Mouse (Mus musculus): ENCODE results near the gene Adam17. TPM values are rescaled to one million over a fixed set of nuclear protein-coding genes. Genes with fewer than 3 reads are reported as not detected.
A peak's percentile ranks its signal among the peaks of the same experiment; 100 is the strongest.
"Not testable (repeated sequence)": the region's sequence is repeated elsewhere in the genome, so short reads cannot be mapped to it uniquely, and the experiment has no call there.

The Adam17 gene
- polyA plus RNA-seq, 1 experiment from 2014 or later: 40.4 TPM

DNA sequence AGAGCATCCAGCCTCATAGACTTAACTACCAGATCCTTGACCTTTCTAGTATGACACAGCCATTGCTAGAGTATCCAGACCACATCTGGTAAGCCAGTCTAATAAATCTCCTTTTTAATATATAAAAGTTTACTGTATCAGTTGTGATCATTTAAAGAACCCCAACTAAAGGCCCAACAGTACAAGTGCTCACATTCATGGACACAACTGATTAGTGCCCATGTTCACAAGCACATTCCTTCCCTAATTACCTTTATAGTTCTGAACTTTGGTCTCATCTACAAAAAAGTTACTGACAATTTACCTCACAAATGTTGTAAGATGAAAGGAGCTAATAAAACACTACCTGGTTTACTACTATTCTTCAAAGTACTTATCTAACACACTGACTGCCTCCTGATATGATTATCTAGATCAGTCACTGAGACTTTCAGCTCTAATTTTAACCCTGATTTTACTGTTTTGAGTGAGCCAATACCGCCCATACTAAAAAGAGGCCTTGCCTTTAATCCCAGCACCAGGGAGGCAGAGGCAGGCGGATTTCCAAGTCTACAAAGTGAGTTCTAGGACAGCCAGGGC, 35.4 kb upstream of the Adam17 start:
- 99% methylated on average over 2 of the region's 2 CpGs for WGBS
- H3K27ac ChIP-seq (ENCODE audit: low read length): no peak overlapping the region
- no peak overlapping the region for H3K4me2 ChIP-seq (replicated peaks; ENCODE audit: low read depth, low read length)
- peaks cover 47% of the 10 kb centered on the region for H3K36me3 ChIP-seq (ENCODE audit: control insufficient read depth, insufficient read depth, low read length)
- no peaks in the 10 kb centered on the region for H3K27me3 ChIP-seq (ENCODE audit: control insufficient read depth, insufficient read depth, low read length)
- no peaks in the 10 kb centered on the region for H3K4me1 ChIP-seq (ENCODE audit: control insufficient read depth, insufficient read depth, low read length)
- H3K9me3 ChIP-seq (ENCODE audit: control insufficient read depth, low read depth, low read length): no peaks in the 10 kb centered on the region
- H3K9ac ChIP-seq (replicated peaks; ENCODE audit: low read depth, low read length): no peak overlapping the region
- no peak overlapping the region for H3K4me3 ChIP-seq (ENCODE audit: low read depth, low read length)
- ATAC-seq (ENCODE audit: insufficient number of reproducible peaks, insufficient read depth, low FRiP score, low read depth): no peak

GRCm38 (mm10) chr12:21402771-21403170, 29.3 kb upstream of the Adam17 start:
- Histone ChIP-seq H3K4me3 (ENCODE audit: low read depth, low read length) (no peak overlapping the region), H3K27me3 (ENCODE audit: control insufficient read depth, insufficient read depth, low read length) (no peaks in the 10 kb centered on the region), H3K9ac (replicated peaks; ENCODE audit: low read depth, low read length) (no peak overlapping the region), H3K27ac (ENCODE audit: low read length) (no peak overlapping the region), H3K9me3 (ENCODE audit: control insufficient read depth, low read depth, low read length) (no peaks in the 10 kb centered on the region), H3K36me3 (ENCODE audit: control insufficient read depth, insufficient read depth, low read length) (peaks cover 14% of the 10 kb centered on the region), H3K4me1 (ENCODE audit: control insufficient read depth, insufficient read depth, low read length) (no peaks in the 10 kb centered on the region), H3K4me2 (replicated peaks; ENCODE audit: low read depth, low read length) (no peak overlapping the region)
- ATAC-seq (ENCODE audit: insufficient number of reproducible peaks, insufficient read depth, low FRiP score, low read depth): no peak
- 95% methylated on average over 5 of the region's 5 CpGs for WGBS

- Histone ChIP-seq H3K9me3 (ENCODE audit: control insufficient read depth, low read depth, low read length) (no peaks in the 10 kb centered on the region), H3K36me3 (ENCODE audit: control insufficient read depth, insufficient read depth, low read length) (peaks cover 30% of the 10 kb centered on the region), H3K27ac (ENCODE audit: low read length) (no peak overlapping the region), H3K4me3 (ENCODE audit: low read depth, low read length) (no peak overlapping the region), H3K27me3 (ENCODE audit: control insufficient read depth, insufficient read depth, low read length) (no peaks in the 10 kb centered on the region), H3K4me1 (ENCODE audit: control insufficient read depth, insufficient read depth, low read length) (no peaks in the 10 kb centered on the region), H3K4me2 (replicated peaks; ENCODE audit: low read depth, low read length) (no peak overlapping the region), H3K9ac (replicated peaks; ENCODE audit: low read depth, low read length) (no peak overlapping the region)
- ATAC-seq (ENCODE audit: insufficient number of reproducible peaks, insufficient read depth, low FRiP score, low read depth): no peak
- WGBS: 93% methylated on average over 2 of the region's 2 CpGs
Observed at GRCm38 (mm10) chr12:21386201-21386600, 12.8 kb upstream of the Adam17 start.

DNA sequence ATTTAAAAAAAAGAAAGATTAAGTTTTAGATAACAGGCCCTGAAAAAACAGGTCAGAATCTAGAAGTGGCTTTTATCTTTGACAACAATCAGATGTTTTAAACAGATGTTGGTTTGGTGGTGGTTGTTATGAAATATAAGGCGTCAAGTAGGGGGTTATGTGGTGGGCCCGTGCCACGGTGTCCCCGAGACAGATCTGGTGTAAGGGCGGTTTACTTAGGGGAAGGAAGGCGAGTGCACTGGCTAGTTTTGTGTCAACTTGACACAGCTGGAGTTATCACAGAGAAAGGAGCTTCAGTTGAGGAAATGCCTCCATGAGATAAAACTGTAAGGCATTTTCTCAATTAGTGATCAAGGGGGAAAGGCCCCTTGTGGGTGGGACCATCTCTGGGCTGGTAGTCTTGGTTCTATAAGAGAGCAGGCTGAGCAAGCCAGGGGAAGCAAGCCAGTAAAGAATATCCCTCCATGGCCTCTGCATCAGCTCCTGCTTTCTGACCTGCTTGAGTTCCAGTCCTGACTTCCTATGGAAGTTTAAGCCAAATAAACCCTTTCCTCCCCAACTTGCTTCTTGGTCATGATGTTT, 5.4 kb upstream of the Adam17 start:
- H3K27me3 ChIP-seq (ENCODE audit: control insufficient read depth, insufficient read depth, low read length); H3K4me2 ChIP-seq (replicated peaks; ENCODE audit: low read depth, low read length); H3K9me3 ChIP-seq (ENCODE audit: control insufficient read depth, low read depth, low read length); H3K27ac ChIP-seq (ENCODE audit: low read length); H3K4me3 ChIP-seq (ENCODE audit: low read depth, low read length); H3K4me1 ChIP-seq (ENCODE audit: control insufficient read depth, insufficient read depth, low read length); ATAC-seq (ENCODE audit: insufficient number of reproducible peaks, insufficient read depth, low FRiP score, low read depth); H3K36me3 ChIP-seq (ENCODE audit: control insufficient read depth, insufficient read depth, low read length); H3K9ac ChIP-seq (replicated peaks; ENCODE audit: low read depth, low read length): not testable (repeated sequence)
- WGBS: 54% methylated on average over 6 of the region's 6 CpGs

- Histone ChIP-seq H3K4me3 (ENCODE audit: low read depth, low read length) (no peak overlapping the region), H3K27me3 (ENCODE audit: control insufficient read depth, insufficient read depth, low read length) (no peaks in the 10 kb centered on the region), H3K27ac (ENCODE audit: low read length) (no peak overlapping the region), H3K36me3 (ENCODE audit: control insufficient read depth, insufficient read depth, low read length) (no peaks in the 10 kb centered on the region), H3K4me1 (ENCODE audit: control insufficient read depth, insufficient read depth, low read length) (peaks cover 5% of the 10 kb centered on the region; the same call in 1 of the 2 replicates), H3K4me2 (replicated peaks; ENCODE audit: low read depth, low read length) (no peak overlapping the region), H3K9ac (replicated peaks; ENCODE audit: low read depth, low read length) (no peak overlapping the region), H3K9me3 (ENCODE audit: control insufficient read depth, low read depth, low read length) (no peaks in the 10 kb centered on the region)
- WGBS: 30% methylated on average over 3 of the region's 3 CpGs
- ATAC-seq (ENCODE audit: insufficient number of reproducible peaks, insufficient read depth, low FRiP score, low read depth): no peak
Observed at GRCm38 (mm10) chr12:21375376-21376157, 2.1 kb upstream of the Adam17 start.

GRCm38 (mm10) chr12:21373820-21374475, 516 bp upstream of the Adam17 start:
- Histone ChIP-seq H3K4me2 (replicated peaks; ENCODE audit: low read depth, low read length) (peak overlapping the region; percentile 62), H3K27me3 (ENCODE audit: control insufficient read depth, insufficient read depth, low read length) (no peaks in the 10 kb centered on the region), H3K27ac (ENCODE audit: low read length) (peak overlapping the region; percentile 95), H3K9ac (replicated peaks; ENCODE audit: low read depth, low read length) (peak overlapping the region; percentile 76), H3K36me3 (ENCODE audit: control insufficient read depth, insufficient read depth, low read length) (no peaks in the 10 kb centered on the region), H3K9me3 (ENCODE audit: control insufficient read depth, low read depth, low read length) (no peaks in the 10 kb centered on the region), H3K4me3 (ENCODE audit: low read depth, low read length) (peak overlapping the region; percentile 59), H3K4me1 (ENCODE audit: control insufficient read depth, insufficient read depth, low read length) (peaks cover 5% of the 10 kb centered on the region; the same call in 1 of the 2 replicates)
- 3% methylated on average over 23 of the region's 24 CpGs for WGBS
- ATAC-seq (ENCODE audit: insufficient number of reproducible peaks, insufficient read depth, low FRiP score, low read depth): peak; percentile 49; the same call in 1 of the 2 replicates

DNA sequence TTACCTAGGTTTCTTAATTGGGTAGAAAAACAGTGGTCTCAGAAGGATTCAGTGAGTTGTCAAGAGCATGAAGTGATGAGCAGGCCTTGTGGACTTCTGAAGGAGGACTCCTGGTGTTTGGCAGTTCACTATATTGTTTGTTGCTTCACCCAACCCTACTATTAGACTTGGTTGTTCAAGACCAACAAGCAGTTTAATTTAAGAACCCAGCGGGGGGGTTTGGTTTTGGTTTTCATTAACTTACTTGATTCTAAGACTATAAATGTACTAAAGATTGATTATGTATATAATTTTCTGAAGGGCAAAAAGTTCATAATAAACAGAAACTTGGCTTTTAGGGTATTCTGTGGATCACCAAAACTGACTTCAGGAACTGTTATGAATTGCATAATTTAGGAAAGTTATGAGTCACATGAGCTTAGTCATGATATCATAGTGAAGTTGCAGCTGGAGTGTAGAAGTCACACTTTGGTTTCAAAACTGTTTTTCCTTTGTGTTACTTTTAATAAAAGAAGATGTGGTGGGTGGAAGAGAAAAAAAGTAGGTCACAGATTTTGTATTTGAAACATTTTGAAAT, 3.3 kb downstream of the Adam17 start:
- H3K4me1 ChIP-seq (ENCODE audit: control insufficient read depth, insufficient read depth, low read length): peaks cover 5% of the 10 kb centered on the region; the same call in 1 of the 2 replicates
- no peaks in the 10 kb centered on the region for H3K27me3 ChIP-seq (ENCODE audit: control insufficient read depth, insufficient read depth, low read length)
- H3K9ac ChIP-seq (replicated peaks; ENCODE audit: low read depth, low read length): no peak overlapping the region
- no peak overlapping the region for H3K4me2 ChIP-seq (replicated peaks; ENCODE audit: low read depth, low read length)
- H3K36me3 ChIP-seq (ENCODE audit: control insufficient read depth, insufficient read depth, low read length): no peaks in the 10 kb centered on the region
- H3K9me3 ChIP-seq (ENCODE audit: control insufficient read depth, low read depth, low read length): no peaks in the 10 kb centered on the region
- WGBS: 93% methylated on average over 1 of the region's 1 CpGs
- H3K4me3 ChIP-seq (ENCODE audit: low read depth, low read length): no peak overlapping the region
- H3K27ac ChIP-seq (ENCODE audit: low read length): no peak overlapping the region
- ATAC-seq (ENCODE audit: insufficient number of reproducible peaks, insufficient read depth, low FRiP score, low read depth): no peak

DNA sequence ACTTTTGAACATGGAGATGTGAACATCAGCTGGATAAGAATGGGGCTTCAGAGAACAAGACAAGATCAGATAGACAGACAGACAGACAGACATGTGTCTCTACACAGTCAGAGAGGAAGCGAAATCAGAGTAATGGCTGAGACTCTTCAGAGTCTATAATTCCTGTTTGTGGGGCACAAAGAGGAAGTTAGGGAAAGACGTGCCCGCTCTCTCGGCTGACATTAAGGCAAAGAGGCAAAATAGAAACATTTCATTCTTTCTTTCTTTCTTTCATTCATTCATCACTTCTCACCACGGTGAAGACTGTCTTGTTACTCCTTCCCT, 4.4 kb downstream of the Adam17 start:
- Histone ChIP-seq H3K9me3 (ENCODE audit: control insufficient read depth, low read depth, low read length) (no peaks in the 10 kb centered on the region), H3K27ac (ENCODE audit: low read length) (no peak overlapping the region), H3K9ac (replicated peaks; ENCODE audit: low read depth, low read length) (no peak overlapping the region), H3K4me1 (ENCODE audit: control insufficient read depth, insufficient read depth, low read length) (peaks cover 5% of the 10 kb centered on the region; the same call in 1 of the 2 replicates), H3K4me3 (ENCODE audit: low read depth, low read length) (no peak overlapping the region), H3K27me3 (ENCODE audit: control insufficient read depth, insufficient read depth, low read length) (no peaks in the 10 kb centered on the region), H3K36me3 (ENCODE audit: control insufficient read depth, insufficient read depth, low read length) (no peaks in the 10 kb centered on the region), H3K4me2 (replicated peaks; ENCODE audit: low read depth, low read length) (no peak overlapping the region)
- no peak for ATAC-seq (ENCODE audit: insufficient number of reproducible peaks, insufficient read depth, low FRiP score, low read depth)
- WGBS: 88% methylated on average over 5 of the region's 5 CpGs

Data from stomach, embryonic 14.5 days (tissue).